Mouse (Mus musculus): ENCODE data around the gene Chit1. TPM values are rescaled to one million over a fixed set of nuclear protein-coding genes. Genes with fewer than 3 reads are reported as not detected.

The Chit1 gene
- polyA plus RNA-seq, 1 experiment from 2014 or later, result 0.81 TPM

- Histone ChIP-seq H3K9ac (no peak overlapping the region), H3K4me1 (replicated peaks) (peaks cover 14% of the 10 kb centered on the region), H3K9me3 (no peaks in the 10 kb centered on the region), H3K4me2 (no peak overlapping the region), H3K27ac (replicated peaks) (no peak overlapping the region), H3K36me3 (no peaks in the 10 kb centered on the region), H3K27me3 (0 out of 2 replicates have a peak, but pooled peaks cover 4% of the 10 kb centered on the region), H3K4me3 (no peak overlapping the region)
- 88% methylated on average over 4 of the region's 4 CpGs for WGBS
- no peak for ATAC-seq (ENCODE audit: low read depth)
Observed at GRCm38 (mm10) chr1:134184089-134184488, 73.0 kb downstream of the Chit1 start.

GRCm38 (mm10) chr1:134188217-134188616 is 77.2 kb downstream of the Chit1 start:
- Histone ChIP-seq H3K27me3 (0 out of 2 replicates have a peak, but pooled peaks cover 4% of the 10 kb centered on the region), H3K36me3 (no peaks in the 10 kb centered on the region), H3K4me1 (replicated peaks) (peaks cover 19% of the 10 kb centered on the region), H3K9ac (no peak overlapping the region), H3K9me3 (no peaks in the 10 kb centered on the region), H3K27ac (replicated peaks) (no peak overlapping the region; the same call in 1 of the 2 replicates), H3K4me2 (no peak overlapping the region), H3K4me3 (no peak overlapping the region)
- WGBS, result 63% methylated on average over 5 of the region's 5 CpGs
- no peak for ATAC-seq (ENCODE audit: low read depth)

GRCm38 (mm10) chr1:134188989-134189729 is 78.1 kb downstream of the Chit1 start:
- no peak overlapping the region for H3K9ac ChIP-seq
- H3K9me3 ChIP-seq, result no peaks in the 10 kb centered on the region
- no peak overlapping the region for H3K27ac ChIP-seq (replicated peaks)
- no peak; the same call in 1 of the 2 replicates for ATAC-seq (ENCODE audit: low read depth)
- no peak overlapping the region for H3K4me3 ChIP-seq
- no peak overlapping the region for H3K4me2 ChIP-seq
- peaks cover 24% of the 10 kb centered on the region for H3K4me1 ChIP-seq (replicated peaks)
- no peaks in the 10 kb centered on the region for H3K27me3 ChIP-seq
- H3K36me3 ChIP-seq, result no peaks in the 10 kb centered on the region
- WGBS, result 26% methylated on average over 12 of the region's 12 CpGs

GRCm38 (mm10) chr1:134191192-134191591 is 80.2 kb downstream of the Chit1 start:
- Histone ChIP-seq H3K36me3 (no peaks in the 10 kb centered on the region), H3K9me3 (no peaks in the 10 kb centered on the region), H3K27ac (replicated peaks) (no peak overlapping the region), H3K9ac (no peak overlapping the region), H3K4me1 (replicated peaks) (peaks cover 41% of the 10 kb centered on the region), H3K27me3 (no peaks in the 10 kb centered on the region), H3K4me3 (no peak overlapping the region), H3K4me2 (no peak overlapping the region)
- 89% methylated on average over 5 of the region's 5 CpGs for WGBS
- no peak for ATAC-seq (ENCODE audit: low read depth)

- H3K9me3 ChIP-seq, result no peaks in the 10 kb centered on the region
- no peak overlapping the region for H3K27ac ChIP-seq (replicated peaks)
- no peak overlapping the region for H3K4me2 ChIP-seq
- no peak overlapping the region for H3K9ac ChIP-seq
- H3K4me3 ChIP-seq, result no peak overlapping the region
- 68% methylated on average over 4 of the region's 4 CpGs for WGBS
- H3K27me3 ChIP-seq, result no peaks in the 10 kb centered on the region
- no peaks in the 10 kb centered on the region for H3K36me3 ChIP-seq
- no peak for ATAC-seq (ENCODE audit: low read depth)
- H3K4me1 ChIP-seq (replicated peaks), result peaks cover 44% of the 10 kb centered on the region
Observed at GRCm38 (mm10) chr1:134192024-134192423, 81.0 kb downstream of the Chit1 start.

- no peak within 1 kb of the TSS for H3K9ac ChIP-seq
- H3K36me3 ChIP-seq, result no peaks in the 10 kb centered on the region
- WGBS, result 80% methylated on average over 1 of the region's 1 CpGs
- peaks cover 40% of the 10 kb centered on the region for H3K4me1 ChIP-seq (replicated peaks)
- H3K27ac ChIP-seq (replicated peaks), result no peak within 1 kb of the TSS
- H3K4me2 ChIP-seq, result no peak within 1 kb of the TSS
- no peaks in the 10 kb centered on the region for H3K9me3 ChIP-seq
- no peaks in the 10 kb centered on the region for H3K27me3 ChIP-seq
- no peak for ATAC-seq (ENCODE audit: low read depth)
- no peak within 1 kb of the TSS for H3K4me3 ChIP-seq
Observed at GRCm38 (mm10) chr1:134193126-134193525, 82.1 kb downstream of the Chit1 start, which contains the start of gene Mybph. Gene Mybph (plus strand): TSS chr1:134193448.

GRCm38 (mm10) chr1:134193674-134194197 is 82.7 kb downstream of the Chit1 start:
- Histone ChIP-seq H3K4me2 (no peak overlapping the region), H3K4me1 (replicated peaks) (peaks cover 34% of the 10 kb centered on the region), H3K9ac (no peak overlapping the region), H3K27me3 (no peaks in the 10 kb centered on the region), H3K9me3 (no peaks in the 10 kb centered on the region), H3K27ac (replicated peaks) (no peak overlapping the region), H3K36me3 (no peaks in the 10 kb centered on the region), H3K4me3 (no peak overlapping the region)
- no peak for ATAC-seq (ENCODE audit: low read depth)
- 61% methylated on average over 7 of the region's 7 CpGs for WGBS

GRCm38 (mm10) chr1:134194298-134195022 is 83.4 kb downstream of the Chit1 start:
- no peak overlapping the region for H3K9ac ChIP-seq
- H3K9me3 ChIP-seq, result no peaks in the 10 kb centered on the region
- no peak overlapping the region for H3K4me3 ChIP-seq
- no peak overlapping the region for H3K4me2 ChIP-seq
- H3K27ac ChIP-seq (replicated peaks), result no peak overlapping the region
- H3K27me3 ChIP-seq, result no peaks in the 10 kb centered on the region
- ATAC-seq (ENCODE audit: low read depth), result no peak
- WGBS, result 71% methylated on average over 16 of the region's 16 CpGs
- H3K36me3 ChIP-seq, result no peaks in the 10 kb centered on the region
- peaks cover 27% of the 10 kb centered on the region for H3K4me1 ChIP-seq (replicated peaks)

- no peak for ATAC-seq (ENCODE audit: low read depth)
- no peak overlapping the region for H3K9ac ChIP-seq
- H3K4me2 ChIP-seq, result no peak overlapping the region
- WGBS, result 48% methylated on average over 2 of the region's 2 CpGs
- no peaks in the 10 kb centered on the region for H3K27me3 ChIP-seq
- H3K36me3 ChIP-seq, result no peaks in the 10 kb centered on the region
- peaks cover 25% of the 10 kb centered on the region for H3K4me1 ChIP-seq (replicated peaks)
- H3K4me3 ChIP-seq, result no peak overlapping the region
- H3K27ac ChIP-seq (replicated peaks), result no peak overlapping the region
- H3K9me3 ChIP-seq, result no peaks in the 10 kb centered on the region
Observed at GRCm38 (mm10) chr1:134195117-134195516, 84.1 kb downstream of the Chit1 start.

- H3K4me3 ChIP-seq, result no peak overlapping the region
- no peaks in the 10 kb centered on the region for H3K27me3 ChIP-seq
- no peak overlapping the region for H3K27ac ChIP-seq (replicated peaks)
- H3K4me1 ChIP-seq (replicated peaks), result peaks cover 25% of the 10 kb centered on the region
- WGBS, result 46% methylated on average over 3 of the region's 3 CpGs
- no peak overlapping the region for H3K4me2 ChIP-seq
- H3K36me3 ChIP-seq, result no peaks in the 10 kb centered on the region
- no peaks in the 10 kb centered on the region for H3K9me3 ChIP-seq
- H3K9ac ChIP-seq, result no peak overlapping the region
- ATAC-seq (ENCODE audit: low read depth), result no peak
Observed at GRCm38 (mm10) chr1:134195571-134195970, 84.5 kb downstream of the Chit1 start.

- no peak for ATAC-seq (ENCODE audit: low read depth)
- H3K9ac ChIP-seq, result no peak overlapping the region
- no peak overlapping the region for H3K27ac ChIP-seq (replicated peaks)
- no peaks in the 10 kb centered on the region for H3K36me3 ChIP-seq
- H3K4me1 ChIP-seq (replicated peaks), result peaks cover 25% of the 10 kb centered on the region
- H3K4me2 ChIP-seq, result no peak overlapping the region
- H3K4me3 ChIP-seq, result no peak overlapping the region
- 67% methylated on average over 4 of the region's 4 CpGs for WGBS
- H3K9me3 ChIP-seq, result no peaks in the 10 kb centered on the region
- no peaks in the 10 kb centered on the region for H3K27me3 ChIP-seq
Observed at GRCm38 (mm10) chr1:134195979-134196378, 84.9 kb downstream of the Chit1 start.

- 74% methylated on average over 4 of the region's 4 CpGs for WGBS
- H3K27me3 ChIP-seq, result no peaks in the 10 kb centered on the region
- H3K4me1 ChIP-seq (replicated peaks), result peaks cover 25% of the 10 kb centered on the region
- no peaks in the 10 kb centered on the region for H3K9me3 ChIP-seq
- H3K27ac ChIP-seq (replicated peaks), result no peak overlapping the region
- no peaks in the 10 kb centered on the region for H3K36me3 ChIP-seq
- ATAC-seq (ENCODE audit: low read depth), result no peak
- H3K4me3 ChIP-seq, result no peak overlapping the region
- no peak overlapping the region for H3K9ac ChIP-seq
- no peak overlapping the region for H3K4me2 ChIP-seq
Observed at GRCm38 (mm10) chr1:134196386-134196785, 85.3 kb downstream of the Chit1 start.

All from neural tube, embryonic 13.5 days (tissue).